Mouse (Mus musculus) thymus, postnatal 14 days (tissue): ENCODE results near the gene Nln.
A peak's percentile ranks its signal among the peaks of the same experiment; 100 is the strongest.

Experiments used
- DNase-seq: peaks from one replicate; pipeline ENCODE4 v3.0.0; 2021

Gene Nln

DNA sequence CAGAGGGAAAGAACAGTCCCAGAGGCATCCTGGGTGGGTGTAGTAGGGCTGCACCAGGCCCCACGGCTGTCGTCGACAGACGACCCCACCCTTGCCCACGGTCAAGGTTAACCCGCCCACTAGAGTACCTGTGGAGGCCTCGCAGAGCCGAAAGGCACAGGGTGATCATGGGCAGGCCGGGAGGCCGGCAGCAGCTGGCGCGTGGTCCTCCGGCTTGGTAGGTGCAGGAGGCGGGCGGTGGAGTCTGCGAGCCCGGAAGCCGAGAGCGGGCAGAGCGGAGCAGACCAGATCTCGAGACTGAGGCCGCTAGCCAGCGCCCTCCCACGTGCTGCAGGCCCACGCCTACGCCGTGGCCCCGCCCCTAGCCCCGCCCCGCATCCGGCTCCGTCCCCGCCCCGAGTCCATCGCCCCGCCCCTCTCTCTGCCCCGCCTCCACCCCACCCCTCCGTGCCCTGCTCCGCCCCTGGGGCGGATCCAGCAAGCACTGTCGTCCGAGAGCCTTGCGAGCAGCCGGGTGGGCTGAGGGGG lies at the start of gene Nln, which contains the start of gene Sgtb:
Gene Nln, minus strand, starts transcription at position 327 of the 528 bp plus-strand sequence.
Gene Sgtb, plus strand, starts transcription at position 454 of the 528 bp plus-strand sequence.
- peak; percentile 84 for DNase-seq

DNA sequence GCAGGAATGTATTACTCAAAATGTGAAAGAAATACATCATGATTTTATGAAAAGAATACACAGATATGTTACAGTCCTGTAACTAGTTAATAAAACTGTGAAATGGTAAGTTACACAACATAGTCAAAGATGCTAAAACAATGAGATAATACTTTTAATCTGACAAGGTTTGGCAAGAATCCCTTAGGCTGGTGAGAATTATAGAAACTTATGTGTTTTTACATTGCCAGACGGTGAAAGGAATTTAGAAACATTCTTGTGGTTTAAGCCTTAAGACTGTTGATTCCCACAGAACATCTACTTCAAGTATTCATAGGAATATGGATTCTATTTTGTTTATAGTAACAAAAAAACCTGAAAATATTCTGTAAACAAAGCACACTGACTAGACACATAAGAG lies 46.3 kb upstream of the Nln start:
- DNase-seq, result no peak

DNA sequence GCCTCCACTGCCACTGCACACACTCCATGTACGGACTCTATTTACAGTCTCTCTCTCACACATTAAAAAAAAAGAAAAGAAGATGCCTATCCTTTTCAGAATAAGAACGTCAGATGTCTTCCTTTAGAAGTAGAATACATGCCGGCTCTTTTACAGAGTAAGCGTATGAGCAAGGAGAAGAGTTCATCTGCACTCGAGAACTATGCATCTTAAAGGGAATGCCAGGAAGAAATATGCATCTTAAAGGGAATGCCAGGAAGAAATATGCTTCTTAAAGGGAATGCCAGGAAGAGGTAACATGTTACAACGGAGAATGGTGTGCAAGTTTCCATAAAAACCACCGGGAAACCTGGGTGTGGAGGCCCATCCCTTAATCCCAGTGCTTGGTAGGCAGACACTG lies 45.7 kb upstream of the Nln start:
- no peak for DNase-seq

DNA sequence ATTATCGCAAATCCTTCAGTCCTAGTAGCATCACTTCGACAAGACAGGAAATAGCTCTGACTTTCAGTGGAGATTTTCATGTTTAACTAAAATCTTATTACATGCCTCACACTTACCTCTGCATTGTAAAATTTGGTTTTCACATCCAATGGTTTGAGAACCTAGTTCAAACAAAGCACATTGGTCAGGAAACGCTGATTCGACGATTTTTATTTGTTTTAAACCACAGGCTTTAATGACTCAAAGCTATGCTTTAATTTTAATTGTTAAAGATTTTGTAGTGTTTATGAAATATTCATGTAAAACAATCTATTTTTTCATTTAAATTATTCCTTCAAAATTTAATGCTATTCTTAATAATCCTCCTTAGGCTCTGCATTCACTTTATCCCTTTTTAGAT lies 44.8 kb upstream of the Nln start:
- no peak for DNase-seq

DNA sequence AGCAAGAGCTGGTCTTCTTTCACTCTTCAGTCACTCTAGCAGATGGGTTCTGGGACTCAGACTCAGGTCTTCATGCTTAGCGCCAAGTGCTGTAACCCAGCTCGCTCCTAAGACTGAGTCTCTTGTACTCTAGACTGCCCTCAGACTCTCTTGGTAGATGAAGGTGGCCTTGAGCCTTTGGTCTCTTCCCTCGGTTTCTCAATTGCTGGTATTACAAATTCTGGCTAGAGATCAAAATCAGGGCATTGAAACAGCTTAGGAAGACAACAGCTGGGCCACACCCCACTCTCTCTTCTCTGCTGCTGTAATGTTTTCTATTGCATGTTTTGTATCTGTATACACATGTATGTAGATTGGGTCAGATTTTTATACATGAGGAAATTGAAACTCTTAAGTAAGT lies 36.2 kb upstream of the Nln start:
- no peak for DNase-seq

DNA sequence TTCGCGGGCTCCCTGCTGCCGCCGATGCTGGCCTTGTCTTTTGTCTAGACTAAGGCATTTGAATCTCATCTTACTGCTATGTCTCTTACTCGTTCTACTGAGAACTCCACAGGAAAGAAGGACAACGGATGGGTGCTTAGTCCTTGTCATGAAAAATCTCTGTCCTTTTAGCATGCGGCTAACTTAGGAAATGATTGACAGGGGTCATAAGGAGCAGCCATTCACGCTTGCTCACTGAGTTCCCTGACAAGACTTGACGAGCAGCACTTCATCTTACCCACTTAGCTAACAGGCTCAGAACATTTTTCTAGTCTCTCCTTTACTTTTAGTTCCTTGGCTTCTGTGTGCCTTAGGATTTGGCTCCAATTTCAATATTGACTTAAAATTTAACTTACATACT lies 35.5 kb upstream of the Nln start:
- DNase-seq, result no peak

DNA sequence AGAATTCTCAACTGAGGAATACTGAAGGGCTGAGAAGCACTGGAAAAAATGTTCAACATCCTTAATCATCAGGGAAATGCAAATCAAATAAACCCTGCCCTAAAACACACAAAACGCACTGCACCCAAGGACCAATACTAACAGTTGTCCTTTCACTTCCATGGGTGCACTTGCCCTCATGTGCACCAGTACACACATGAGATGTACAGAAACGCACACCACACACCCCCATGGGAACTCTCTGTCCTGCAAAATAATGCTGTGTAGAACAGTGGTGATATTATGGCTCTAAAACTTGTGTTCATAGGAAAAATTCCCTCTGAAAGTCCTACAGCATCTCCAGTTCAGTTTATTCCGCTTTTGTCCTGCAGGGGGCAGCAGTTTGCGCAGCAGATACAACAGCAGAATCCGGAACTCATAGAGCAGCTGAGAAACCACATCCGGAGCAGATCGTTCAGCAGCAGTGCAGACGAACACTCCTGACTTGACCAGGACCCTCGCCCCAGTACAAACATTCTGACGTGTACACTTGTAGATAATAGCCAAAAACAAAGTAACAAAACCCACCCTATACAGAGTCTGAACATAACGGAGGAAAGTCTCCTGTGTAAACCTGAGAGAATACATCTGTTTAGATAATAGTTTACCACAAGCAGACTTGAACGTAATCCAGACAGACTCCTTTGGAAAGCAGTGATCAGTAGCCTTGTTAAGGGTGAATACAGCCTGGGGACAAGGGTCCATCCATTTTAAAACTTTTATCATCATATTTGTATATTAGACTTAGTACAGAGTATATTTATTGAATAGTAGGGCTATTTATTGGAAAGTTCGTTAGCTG lies 30.2 kb upstream of the Nln start:
- peak; percentile 88 for DNase-seq

DNA sequence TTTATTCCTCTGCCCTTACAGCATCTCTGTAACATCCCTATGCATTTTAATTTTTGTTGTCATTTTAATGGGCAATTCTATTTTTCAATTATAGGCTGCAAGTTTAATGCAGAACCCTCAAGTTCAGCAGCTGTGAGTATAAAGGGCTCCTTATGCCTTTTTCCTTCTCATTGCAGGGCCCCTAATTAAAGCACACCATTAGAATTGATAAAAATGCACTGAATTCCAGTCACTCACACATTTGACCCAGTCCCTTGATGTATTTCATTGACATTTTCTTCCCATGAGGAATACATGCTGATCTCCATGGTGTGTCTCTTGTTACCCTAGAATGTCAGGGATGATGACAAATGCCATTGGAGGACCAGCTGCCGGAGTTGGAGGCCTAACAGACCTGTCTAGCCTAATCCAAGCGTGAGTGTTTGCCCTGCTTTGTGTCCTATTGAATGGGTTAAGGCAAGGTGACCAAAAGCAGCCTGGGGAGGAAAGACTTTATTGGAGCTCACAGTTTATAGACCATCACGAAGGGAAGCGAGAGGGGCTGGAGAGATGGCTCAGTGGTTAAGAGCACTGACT lies 25.2 kb upstream of the Nln start:
- no peak for DNase-seq

DNA sequence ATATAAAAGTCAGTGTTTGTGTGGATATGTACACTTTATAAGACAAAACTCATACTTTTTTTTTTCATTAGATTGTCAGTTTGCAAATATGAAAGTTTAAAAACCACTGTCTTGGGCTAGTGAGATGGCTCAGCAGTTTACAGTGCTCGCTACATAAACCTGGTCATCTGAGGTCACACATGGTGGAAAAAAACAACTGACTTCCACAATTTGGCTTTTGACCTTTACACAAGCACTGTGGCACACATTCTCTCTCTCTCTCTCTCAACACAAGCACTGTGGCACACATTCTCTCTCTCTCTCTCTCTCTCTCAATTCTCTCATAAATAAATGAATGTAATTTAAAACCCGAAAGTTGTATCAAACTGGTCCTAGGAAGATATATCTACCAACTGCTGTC lies 23.1 kb upstream of the Nln start:
- DNase-seq, result no peak

DNA sequence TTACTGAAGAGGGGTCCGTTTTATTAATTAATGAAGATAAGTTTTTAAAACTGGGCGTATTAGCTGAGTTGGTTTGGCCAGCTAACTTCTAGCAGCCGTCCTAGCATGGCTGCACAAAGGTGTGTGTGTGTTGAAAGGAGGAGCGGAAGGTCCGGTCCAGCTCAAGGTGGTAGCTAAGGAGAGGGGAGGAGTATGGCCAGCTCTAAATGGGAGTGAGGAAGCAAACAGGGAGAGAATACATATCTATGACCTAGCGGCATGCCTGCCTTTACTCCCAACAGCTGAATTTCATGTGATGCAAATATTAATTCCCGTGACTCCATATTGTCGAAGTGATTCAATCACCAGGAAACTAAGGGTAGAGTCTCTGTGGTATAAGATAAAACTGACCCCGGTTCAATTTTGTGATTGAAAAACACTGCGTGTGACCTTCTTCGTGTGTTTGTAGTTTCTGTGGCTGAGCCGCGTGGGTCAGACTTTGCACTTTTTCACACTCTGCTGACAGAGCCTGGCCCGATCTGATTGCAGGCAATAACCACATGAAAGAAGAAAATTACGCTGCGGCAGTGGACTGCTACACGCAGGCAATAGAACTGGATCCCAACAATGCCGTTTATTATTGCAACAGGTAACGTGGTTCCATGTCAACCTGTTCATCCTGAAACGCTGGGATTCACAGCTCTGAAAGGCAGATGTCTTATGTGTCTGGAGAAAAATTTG lies 14.4 kb upstream of the Nln start:
- no peak for DNase-seq

DNA sequence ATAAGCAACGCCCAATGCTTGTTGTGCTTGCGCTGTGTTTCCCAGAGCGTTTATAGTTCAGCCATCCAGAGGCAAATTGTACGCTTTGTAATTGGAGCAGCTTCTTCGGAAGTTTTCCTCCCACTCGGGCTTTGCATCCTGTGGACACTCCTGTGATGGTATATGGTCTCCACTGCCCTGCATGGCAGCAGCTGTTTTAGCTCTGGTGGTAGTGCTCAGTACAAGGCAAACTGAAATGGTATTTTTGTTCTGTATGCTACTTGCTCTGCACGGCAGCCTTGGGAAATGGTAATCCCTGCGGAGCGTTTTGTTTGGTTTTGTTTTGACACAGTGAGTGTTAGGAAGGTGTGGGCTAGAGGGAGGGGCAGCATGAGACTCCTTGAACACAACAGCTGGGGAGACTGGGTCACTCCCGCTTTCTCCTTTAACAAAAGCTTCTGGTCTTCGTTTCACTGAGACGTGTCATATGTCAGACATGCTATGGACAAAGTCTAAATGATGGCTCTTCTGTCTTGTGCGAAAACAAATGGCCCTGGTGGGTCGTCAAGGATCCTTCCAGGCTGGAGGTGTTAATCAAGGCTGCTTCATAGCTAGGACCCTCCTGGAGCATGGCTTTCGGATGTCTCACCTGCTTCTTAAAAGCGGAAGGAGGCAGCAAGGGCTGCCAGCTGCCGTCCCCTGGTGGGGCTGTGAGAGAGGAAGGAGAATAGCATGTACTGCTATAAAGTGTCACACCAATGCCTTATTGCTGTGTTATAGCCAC lies 12.8 kb upstream of the Nln start:
- no peak for DNase-seq

DNA sequence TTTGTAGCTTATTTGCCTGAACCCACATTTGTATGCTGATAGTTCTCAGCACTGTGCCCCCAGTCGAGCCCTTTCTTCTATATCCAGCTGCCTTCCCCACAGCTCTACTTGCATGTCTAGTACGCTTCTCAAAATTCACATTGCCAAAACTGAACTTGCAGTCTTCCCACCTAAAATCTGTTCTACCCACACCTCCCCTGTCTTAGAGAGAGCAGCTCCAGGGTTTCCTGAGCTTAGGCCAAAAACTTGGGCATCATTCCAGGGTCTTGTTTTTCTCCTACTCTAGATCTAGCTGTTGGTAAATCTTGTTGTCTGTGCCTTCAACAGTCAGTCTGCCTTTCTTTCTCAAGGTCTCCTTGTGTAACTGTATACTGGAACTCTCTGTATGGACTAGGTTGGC lies 5.4 kb upstream of the Nln start:
- no peak for DNase-seq

DNA sequence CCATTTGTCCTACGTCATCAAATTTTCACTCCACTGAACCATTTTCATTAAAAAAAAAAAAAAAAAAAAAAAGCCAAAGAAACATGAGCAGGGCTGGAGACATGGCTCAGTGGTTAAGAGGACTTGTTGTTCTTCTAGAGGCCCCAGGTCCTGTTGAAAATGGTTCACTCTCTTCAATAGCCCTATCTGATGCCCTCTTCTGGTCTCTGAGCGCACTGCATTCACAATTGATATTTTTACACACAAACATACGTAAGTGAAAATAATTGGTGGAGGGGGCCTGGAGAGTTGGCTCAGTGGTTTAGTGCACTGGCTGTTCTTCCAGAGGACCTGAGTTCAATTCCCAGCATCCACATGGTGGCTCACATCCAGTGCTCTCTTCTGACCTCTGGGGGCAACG lies 4.4 kb upstream of the Nln start:
- DNase-seq, result no peak

DNA sequence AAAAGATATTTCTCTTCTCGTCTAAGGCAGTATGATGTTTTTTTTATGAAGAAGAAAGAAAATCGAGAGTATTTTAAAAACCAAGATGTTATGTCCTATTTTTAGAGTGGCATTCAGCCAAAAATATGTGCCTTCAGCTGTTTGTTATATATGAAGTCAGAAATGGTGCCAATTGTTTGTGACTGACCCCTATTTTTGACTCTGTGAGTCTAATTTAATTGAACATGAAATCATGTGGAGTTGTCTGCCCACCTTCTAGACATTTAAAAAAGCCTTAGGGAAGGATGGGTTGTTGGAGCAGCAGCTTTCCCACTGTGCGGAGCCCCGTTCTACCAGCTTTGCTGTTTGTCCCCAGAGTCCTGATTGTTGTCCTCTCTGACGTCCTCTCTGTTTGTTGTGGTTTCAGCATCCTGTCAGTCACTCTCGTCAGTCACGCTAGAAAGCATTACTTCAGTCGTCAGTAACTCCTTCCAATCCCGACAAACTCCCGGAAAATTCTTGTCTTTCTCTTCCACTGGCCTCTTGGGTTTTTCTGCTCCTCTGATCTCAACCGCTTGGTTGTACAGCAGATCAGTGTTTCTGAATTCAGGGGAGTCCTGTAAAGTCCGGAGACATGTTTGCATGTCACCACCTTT lies 3.0 kb upstream of the Nln start:
- no peak for DNase-seq

DNA sequence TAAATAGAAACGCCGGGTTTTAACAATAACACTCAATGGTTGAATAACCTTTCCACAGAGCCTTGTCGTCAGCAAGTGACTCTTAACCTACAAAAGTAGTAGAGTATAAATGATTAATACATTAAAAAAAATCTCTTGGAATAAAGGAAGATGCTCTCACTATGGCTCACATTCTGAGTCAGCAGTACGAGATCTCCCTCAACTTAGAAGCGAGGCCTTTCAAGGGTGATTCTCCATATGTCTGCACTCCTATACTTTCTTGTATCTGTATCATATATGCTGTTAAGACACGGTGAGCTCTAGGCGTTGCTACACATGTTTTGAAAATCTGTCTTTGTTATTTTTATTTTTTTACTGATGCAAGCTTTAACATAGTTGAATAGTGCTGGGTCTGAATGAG lies 1.1 kb upstream of the Nln start:
- DNase-seq, result no peak

DNA sequence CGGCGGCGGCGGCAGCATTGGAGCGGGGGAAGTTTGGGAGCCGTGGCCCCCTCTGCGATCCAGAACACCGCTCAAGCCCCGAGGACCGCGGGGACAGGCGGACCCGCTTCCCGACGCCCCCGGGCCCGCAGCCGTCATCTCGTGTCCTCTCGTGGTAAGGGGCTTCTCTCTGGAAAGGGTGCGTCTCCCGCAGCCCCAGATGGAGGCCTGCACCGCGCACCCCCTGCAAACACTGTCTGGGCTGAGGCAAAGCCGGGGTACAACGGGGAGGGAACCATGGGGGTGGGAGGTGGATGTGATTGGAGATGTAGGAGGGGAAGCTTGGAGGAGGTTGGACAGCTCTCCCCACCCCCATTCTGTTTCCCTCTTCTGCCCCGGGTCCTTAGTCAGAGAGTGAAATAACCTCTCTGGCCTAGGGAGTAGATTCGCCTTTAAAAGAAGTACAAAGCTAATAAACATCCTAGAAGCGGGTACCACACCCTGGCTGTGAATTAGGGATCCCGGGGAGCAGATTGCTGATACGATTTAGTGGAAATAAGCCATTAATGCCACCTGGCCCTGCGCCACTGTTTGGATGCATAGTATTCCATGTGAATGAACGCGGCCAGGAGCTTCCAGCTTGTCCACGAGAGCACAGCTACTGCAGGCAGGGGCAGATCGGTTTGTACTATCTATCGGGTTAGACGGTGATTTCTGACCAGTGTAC lies 555 bp upstream of the Nln start:
- peak; percentile 13 for DNase-seq

DNA sequence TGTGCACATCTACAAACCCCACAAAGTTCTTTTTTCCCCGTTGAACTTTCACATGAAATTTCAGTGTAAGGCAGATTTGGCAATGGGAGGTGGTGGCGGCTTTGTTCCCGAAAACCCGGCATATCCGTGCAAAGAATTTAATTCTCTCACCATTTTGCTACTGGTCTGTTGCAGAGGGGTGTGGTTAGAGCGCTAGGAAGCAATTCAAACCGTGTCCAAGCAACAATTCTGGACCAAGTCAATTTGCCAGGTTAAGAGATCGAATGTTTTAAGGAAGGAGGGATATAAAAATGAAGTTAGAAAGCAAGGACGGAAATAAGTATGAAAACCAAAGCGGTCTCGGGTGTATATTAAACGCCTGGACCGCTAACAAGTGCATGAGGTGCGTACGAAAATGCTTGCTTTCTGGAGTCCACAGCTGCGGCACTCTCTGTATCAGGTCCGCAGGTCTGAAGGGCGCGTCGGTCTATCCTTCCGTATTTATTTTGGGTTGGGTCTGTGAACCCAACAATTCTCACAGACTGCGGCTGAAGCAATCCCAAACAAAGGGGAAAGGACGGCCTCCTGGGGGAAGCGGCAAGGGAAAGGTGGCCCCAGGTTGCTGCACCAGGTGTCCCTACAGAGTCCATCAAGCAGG lies 645 bp downstream of the Nln start:
- peak; percentile 5 for DNase-seq

DNA sequence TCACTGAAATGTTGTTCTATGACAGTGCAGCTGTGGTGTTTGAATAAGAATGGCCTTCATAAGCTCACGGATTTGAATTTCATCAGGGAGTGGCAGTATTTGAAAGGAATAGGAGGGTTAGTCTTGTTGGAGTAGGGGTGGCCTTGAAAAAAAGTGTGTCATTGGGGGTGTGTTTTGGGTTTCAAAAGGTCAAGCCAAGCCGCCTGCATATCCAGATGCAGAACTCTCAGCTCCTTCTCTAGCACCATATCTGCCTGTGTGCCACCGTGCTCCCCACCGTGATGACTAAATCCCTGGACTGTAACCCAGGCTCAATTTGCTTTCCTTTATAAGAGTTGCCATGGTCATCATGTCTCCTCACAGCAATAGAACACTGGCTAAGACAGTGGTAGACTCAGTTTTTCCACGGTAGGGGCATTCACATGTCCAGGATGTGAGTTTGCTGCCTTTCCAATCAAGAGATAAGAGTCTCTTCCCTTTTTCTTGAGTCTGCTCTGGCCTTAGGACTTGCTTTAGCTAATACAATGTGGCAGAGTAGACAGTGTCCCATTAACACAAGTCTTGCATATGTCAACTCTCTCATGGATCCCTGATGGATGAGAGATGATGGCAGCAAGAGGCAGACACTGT lies 7.7 kb downstream of the Nln start:
- DNase-seq, result no peak

DNA sequence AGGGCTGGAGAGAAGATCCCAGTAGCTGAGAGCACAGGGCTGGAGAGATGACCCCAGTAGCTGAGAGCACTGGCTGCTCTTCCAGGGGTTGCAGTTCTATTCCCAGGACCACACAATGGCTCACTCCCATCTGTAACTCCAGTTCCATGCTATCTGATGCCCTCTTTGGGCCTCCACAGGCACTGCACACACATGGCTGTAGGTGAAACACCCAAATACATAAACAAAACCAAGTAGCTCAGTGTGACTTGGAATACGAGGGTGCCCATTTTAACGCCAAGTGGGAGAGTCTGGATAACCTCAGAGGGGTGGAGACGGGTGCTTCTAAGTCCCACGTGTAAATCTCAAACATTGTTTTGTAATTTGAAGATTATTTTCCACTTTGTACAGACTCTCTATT lies 9.0 kb downstream of the Nln start:
- DNase-seq, result no peak

DNA sequence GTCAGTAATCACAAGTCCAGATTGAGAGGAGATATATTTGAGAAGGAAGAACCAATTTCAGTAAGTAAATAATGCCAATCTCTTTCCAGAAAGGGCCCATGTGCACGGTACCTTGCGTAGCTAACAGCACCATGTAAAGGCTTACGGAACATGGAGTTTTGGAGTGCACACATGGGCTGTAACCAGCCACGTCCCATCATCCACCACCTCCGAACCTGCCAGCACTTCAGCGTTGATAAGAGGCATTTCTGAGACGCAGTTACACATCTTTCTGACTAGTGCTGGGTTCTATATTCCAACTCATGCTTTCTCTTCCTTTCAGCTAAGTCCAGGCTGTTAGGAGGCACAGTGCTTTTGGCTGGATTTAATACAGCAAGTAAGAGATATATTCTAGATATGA lies 12.2 kb downstream of the Nln start:
- no peak for DNase-seq

DNA sequence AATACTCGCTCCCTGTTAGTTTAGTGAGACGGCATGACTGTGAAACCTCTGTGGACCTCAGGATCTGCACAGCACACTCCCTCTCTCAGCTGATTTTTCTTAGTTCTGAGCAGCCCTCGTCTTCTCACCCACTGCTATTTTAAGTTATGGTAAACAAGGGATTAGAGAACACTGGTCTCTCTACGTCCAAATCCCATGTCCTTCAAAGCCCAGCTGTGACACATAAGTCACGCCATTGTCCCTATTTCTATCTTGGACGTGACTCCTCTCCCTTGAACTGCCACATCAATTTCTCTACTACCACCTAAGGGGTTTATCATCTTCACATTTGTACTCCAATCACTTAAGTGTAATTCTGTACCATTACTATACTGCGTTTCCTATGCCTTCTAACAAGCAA lies 13.5 kb downstream of the Nln start:
- no peak for DNase-seq
